Mouse (Mus musculus): ENCODE results near the gene Bap1. TPM values are rescaled to one million over a fixed set of nuclear protein-coding genes. Genes with fewer than 3 reads are reported as not detected.

Bap1 gene
- total RNA-seq, 2 experiments from 2014 or later = 82.9 to 83.7 TPM

DNA sequence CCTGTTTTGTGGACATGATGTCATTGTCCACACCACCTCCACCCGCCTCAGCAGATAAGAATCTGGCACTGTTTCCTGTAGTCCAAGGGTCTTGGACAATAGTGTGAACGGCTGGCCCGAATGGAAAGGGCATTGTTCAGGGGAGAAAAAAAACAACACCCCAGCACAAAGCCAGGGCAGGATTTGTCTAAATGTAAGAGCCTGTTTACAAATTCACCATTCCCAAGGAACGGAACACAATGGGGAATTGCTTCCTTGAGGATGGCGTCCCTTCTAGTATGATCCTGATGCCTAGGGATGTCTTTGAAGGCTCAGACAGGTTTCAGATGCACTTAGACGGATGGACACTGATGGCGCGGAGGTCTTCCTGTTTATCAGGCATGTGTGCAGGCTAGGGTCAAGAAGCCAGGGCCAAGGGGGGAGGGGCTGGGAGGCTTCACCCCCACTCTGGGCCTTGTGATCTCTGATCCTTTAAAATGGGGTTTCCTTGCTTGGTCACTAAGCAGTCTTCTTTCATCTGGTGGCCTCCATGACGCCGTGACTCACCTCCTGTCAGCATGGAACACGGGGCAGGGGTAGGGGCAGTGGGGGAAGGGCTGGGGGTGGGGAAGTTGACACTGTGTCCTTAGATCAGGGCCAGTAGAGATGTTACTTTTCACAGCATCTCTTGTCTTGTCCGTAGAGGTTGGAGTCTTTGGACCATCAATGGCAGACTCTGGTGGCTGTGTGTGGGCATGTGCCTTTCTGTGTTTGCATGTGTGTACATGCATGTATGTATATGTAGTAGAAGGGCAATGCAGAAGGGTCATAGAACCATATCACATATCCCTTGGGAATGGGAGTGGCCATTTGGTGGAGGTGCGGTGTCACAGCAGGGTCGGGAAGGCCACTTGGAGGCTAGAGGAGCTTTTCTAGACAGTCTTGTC lies 17.9 kb upstream of the Bap1 start:
- DNase-seq (ENCODE audit: low spot score in 2 of 2) = no peak

GRCm38 (mm10) chr14:31233996-31234591 lies 17.2 kb upstream of the Bap1 start:
- DNase-seq (ENCODE audit: low spot score in 2 of 2) = peak; percentile 50 to 67

DNA sequence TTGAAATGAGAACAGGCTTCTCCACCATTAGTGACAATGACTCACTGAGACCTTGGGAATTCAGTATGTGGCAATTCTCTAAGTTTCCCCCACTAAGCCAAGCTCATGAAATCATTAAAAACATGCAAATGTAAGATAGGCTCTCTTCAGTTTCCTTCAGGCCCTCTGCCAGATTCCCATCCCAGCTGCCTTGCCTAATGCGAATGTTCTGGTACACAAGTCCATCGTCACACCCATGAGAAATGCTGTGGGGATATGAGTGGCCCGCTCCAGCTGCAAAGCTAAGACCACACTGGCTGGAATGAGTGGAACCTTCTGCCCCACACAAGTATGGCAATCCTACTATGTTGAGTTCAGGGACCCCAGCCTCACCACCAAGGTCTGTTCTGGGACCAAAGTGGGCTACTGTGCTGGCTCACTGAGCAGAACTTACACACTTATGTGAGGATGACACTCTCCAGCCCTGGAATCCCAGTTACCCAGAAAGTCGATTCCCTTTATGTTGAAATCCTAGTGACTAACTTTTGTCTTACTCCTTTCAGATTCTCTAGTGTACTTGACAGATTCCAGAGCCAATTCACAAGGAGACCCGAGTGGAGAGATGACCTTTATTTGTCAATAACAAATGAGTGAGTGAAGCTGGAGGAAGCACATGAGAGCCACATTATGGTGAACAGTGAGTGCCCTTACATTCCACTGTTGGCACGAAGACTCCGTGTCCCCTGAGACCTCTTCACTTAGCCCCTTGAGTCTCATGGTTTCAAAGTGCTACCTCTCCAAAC lies 14.0 kb upstream of the Bap1 start:
- DNase-seq (ENCODE audit: low spot score in 2 of 2) = no peak

GRCm38 (mm10) chr14:31240528-31240927 lies 10.7 kb upstream of the Bap1 start:
- DNase-seq (ENCODE audit: low spot score in 2 of 2) = no peak

- no peak for DNase-seq (ENCODE audit: low spot score in 2 of 2)
Observed at GRCm38 (mm10) chr14:31244777-31245176, 6.5 kb upstream of the Bap1 start.

GRCm38 (mm10) chr14:31245946-31246345 lies 5.3 kb upstream of the Bap1 start:
- DNase-seq (ENCODE audit: low spot score in 2 of 2) = no peak

DNA sequence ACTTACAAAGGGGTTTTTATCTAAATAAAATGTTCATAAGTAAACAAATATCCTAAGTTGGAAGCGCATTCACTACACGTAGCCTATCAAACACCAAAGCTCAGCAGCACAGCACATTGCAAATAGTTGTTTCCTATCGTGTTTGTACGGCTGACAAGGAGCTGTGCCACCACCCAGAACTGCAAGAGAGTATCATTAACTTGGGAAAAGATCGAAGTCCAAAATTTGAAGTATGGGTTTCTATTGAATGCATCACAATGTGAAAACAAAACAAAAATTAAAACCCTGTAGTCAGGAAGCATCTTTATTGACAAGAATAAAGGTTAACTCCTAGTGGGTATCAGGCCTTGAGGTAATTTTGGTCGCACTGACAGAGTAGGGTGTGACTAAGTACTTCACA lies 2.9 kb upstream of the Bap1 start:
- DNase-seq (ENCODE audit: low spot score in 2 of 2) = no peak

- DNase-seq (ENCODE audit: low spot score in 2 of 2) = no peak
Observed at GRCm38 (mm10) chr14:31250222-31251083, 797 bp upstream of the Bap1 start.

GRCm38 (mm10) chr14:31251626-31252025 lies 376 bp downstream of the Bap1 start:
- DNase-seq (ENCODE audit: low spot score in 2 of 2) = no peak

- DNase-seq (ENCODE audit: low spot score in 2 of 2) = no peak
Observed at GRCm38 (mm10) chr14:31252091-31252490, 841 bp downstream of the Bap1 start.

GRCm38 (mm10) chr14:31258476-31259050 lies 7.3 kb downstream of the Bap1 start:
- DNase-seq (ENCODE audit: low spot score in 2 of 2) = no peak

DNA sequence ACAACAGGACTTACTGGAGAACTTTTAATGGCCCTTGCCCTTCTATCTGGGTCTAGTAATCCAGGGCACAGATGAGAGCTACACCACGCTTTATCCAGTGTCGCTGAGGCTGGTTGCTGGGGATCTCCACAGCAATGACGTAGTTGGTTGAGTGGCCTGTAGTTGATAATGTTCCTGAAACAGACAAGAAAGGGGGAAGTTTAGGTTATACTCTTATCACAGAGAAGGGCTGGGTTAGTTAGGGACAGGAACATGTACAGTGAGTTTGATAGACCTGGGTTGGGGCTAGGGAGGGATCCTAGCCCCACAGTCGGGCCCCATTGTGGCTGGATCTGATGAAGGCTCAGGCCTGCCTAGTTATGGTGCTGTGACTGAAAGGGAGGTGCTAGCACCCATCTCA lies 9.1 kb downstream of the Bap1 start:
- DNase-seq (ENCODE audit: low spot score in 2 of 2) = no peak

GRCm38 (mm10) chr14:31260932-31261331 lies 9.7 kb downstream of the Bap1 start:
- DNase-seq (ENCODE audit: low spot score in 2 of 2) = no peak

GRCm38 (mm10) chr14:31267649-31268048 lies 16.4 kb downstream of the Bap1 start:
- DNase-seq (ENCODE audit: low spot score in 2 of 2) = no peak

- no peak for DNase-seq (ENCODE audit: low spot score in 2 of 2)
Observed at GRCm38 (mm10) chr14:31268301-31269001, 17.2 kb downstream of the Bap1 start.

- no peak for DNase-seq (ENCODE audit: low spot score in 2 of 2)
Observed at GRCm38 (mm10) chr14:31269456-31270100, 18.3 kb downstream of the Bap1 start.

- no peak for DNase-seq (ENCODE audit: low spot score in 2 of 2)
Observed at GRCm38 (mm10) chr14:31271121-31271520, 19.9 kb downstream of the Bap1 start.

GRCm38 (mm10) chr14:31272164-31272563 lies 20.9 kb downstream of the Bap1 start:
- peak; percentile 63 to 64 for DNase-seq (ENCODE audit: low spot score in 2 of 2)

- DNase-seq (ENCODE audit: low spot score in 2 of 2) = no peak
Observed at GRCm38 (mm10) chr14:31285728-31286127, 34.5 kb downstream of the Bap1 start.

All from adrenal gland, postnatal 4 days (tissue).